Mouse (Mus musculus): ENCODE data around the gene Cplx2.

The Cplx2 gene

GRCm38 (mm10) chr13:54402346-54402745 lies 31.2 kb downstream of the Cplx2 start:
- no peak for DNase-seq (ENCODE audit: low read depth, low spot score)

DNA sequence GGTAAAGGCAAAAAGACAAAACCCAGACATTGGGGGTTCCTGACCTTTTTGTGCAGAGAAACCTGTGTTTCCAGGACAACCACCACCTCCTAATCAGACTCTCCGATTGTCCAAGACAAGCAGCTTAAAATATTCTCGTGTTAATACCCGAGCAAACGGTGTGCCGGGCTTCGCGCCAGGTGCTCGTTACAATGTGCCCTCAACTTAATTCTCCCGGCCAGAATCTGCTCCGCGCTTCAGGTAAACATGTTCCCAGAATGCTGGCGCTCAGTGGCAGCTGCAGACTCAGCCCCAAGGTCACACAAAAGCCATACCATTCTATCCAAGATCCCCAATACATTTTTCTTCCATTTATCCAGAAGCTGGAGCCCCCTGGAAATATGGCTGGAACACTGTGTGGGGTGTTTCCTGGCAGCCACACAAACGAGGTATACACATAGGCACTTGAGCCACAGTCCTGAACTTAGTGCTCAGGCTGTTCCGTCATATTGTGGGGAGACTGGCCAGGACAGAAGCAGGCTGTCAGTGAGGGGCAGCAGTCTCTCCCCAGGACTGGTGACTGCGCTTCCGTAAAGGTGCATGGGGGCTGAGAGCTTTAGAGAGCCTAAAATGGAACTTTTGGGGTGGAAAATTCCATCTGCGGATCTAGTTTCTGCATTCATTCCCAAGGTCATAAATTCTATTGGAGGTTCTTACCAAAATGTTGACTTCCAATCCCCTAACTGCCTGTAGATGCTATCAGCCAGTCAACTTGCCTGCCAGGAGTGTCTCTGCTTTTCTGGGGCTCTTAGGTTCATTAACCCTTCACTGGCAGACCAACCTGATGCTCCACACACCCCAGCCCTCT lies 32.3 kb downstream of the Cplx2 start:
- no peak for DNase-seq (ENCODE audit: low read depth, low spot score)

DNA sequence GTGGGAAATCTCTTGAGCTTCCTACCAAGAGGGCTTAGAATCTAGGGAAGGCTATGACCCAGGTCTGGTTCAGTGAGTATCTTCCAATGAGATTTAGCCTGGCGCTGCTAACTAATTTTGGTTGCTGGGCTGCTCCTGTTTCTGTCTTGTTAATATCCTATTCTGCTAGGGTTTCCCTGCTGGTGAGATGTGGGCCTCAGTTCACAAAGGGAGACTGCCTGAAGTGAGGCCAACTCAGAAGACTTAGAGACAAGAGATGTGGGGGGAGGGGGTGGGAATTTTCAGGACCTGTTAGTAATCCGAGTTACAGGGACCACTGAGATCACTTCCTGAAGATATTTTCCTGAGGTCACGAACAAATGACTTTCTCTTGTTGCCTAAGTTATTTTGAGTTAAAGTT lies 33.1 kb downstream of the Cplx2 start:
- no peak for DNase-seq (ENCODE audit: low read depth, low spot score)

- no peak for DNase-seq (ENCODE audit: low read depth, low spot score)
These were observed 34.7 kb downstream of the Cplx2 start for GRCm38 (mm10) chr13:54405805-54406204.

GRCm38 (mm10) chr13:54411656-54412055 lies 40.5 kb downstream of the Cplx2 start:
- no peak for DNase-seq (ENCODE audit: low read depth, low spot score)

GRCm38 (mm10) chr13:54412236-54412635 lies 41.1 kb downstream of the Cplx2 start:
- DNase-seq (ENCODE audit: low read depth, low spot score), result no peak

GRCm38 (mm10) chr13:54412721-54413120 lies 41.6 kb downstream of the Cplx2 start:
- DNase-seq (ENCODE audit: low read depth, low spot score), result no peak

GRCm38 (mm10) chr13:54415059-54415458 lies 43.9 kb downstream of the Cplx2 start:
- no peak for DNase-seq (ENCODE audit: low read depth, low spot score)

DNA sequence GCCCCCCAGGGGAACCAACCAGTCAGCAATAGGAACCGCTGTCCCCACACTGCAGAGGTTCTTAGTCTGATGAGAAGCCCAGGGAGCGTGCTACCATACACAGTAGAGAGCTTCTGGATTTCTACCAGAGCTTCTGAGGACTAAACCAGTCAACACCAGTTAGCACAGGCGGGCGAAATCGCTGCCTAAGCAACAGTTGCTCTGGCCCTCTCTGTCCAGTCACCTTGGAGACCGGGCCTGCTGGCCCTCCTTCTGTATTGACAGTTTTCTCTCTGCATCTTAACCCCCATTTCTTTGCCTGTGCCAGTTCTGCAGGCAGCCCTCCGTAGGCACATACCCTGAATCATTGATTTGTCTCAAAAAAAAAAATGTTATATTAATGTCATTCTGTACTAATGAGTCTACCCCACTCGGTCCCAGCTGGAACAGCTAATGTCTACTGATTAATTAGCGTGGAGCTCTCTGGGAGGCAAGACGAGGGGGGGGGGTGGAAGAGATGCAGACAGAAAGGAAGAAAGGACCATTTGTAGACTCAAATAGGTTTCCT lies 47.7 kb downstream of the Cplx2 start:
- DNase-seq (ENCODE audit: low read depth, low spot score), result no peak

DNA sequence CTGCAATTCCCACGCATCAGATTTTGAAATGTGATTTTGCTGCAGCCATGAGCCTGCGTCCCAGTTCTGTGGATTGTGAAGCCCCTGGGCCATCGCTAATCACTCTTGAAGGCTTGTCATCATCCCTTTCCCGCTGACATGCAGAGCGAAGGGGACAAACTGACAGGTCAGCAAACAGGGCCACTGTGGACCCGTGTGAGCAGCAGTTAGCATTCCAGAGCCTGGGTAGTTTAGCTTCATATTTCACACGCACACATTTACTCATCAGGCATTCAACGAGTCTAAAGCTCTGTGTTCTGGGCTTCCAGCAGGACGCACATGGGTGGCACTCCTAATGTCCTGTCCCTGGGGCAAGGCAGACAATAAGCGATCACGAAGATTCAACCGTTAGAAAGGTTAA lies 49.1 kb downstream of the Cplx2 start:
- no peak for DNase-seq (ENCODE audit: low read depth, low spot score)

GRCm38 (mm10) chr13:54425269-54425668 lies 54.1 kb downstream of the Cplx2 start:
- no peak for DNase-seq (ENCODE audit: low read depth, low spot score)

- no peak for DNase-seq (ENCODE audit: low read depth, low spot score)
These were observed 55.9 kb downstream of the Cplx2 start for GRCm38 (mm10) chr13:54426781-54427655.

DNA sequence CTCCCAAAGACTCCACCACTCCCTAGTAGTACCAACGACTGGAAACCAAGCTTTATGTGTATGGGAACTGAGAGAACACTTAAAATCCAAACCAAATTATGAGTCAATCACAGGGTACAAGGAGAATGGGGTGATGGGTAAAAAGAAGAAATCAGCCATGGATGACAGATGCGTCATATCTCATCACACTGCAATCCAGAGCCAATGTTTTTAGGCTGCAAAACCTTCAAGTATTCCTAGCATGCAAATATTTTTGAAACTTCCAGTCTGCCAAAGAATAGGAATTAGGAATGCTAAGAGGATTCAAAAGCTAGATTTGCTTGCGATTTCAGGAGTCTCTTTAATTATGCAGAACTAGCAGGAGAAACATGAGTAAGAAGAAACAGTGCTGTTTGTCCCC lies 57.6 kb downstream of the Cplx2 start:
- DNase-seq (ENCODE audit: low read depth, low spot score), result no peak

GRCm38 (mm10) chr13:54430051-54430450 lies 58.9 kb downstream of the Cplx2 start:
- no peak for DNase-seq (ENCODE audit: low read depth, low spot score)

DNA sequence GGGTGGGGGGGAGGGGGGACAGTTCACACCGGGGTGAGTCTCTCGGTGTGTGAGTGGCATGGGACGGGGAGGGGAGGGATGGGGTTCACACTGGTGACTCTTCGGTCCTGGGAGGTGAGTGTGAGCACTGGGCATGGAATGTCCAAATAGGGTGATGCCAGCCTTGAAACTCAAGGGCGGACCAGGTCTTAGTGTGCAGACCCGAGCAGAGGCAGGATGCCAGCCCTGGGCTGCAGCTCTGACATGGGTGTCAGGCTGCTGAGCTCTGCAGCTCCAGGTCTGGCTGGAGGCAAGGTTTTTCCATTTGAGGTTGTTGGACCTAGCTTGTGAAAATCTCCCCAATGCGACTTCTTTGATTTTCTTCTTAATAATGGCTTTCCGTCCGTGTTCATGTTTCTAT lies 60.0 kb downstream of the Cplx2 start:
- no peak for DNase-seq (ENCODE audit: low read depth, low spot score)
